Mouse (Mus musculus) liver, postnatal 0 days (tissue): ENCODE data around the gene Lrrc75a.

Experiments
- CTCF ChIP-seq: sonication (generic); IDR thresholded peaks from 2 replicates; pipeline ENCODE4 v1.5.1; 2016; ENCODE audit warnings: antibody characterized with exemption, low read depth
- EP300 ChIP-seq: IDR thresholded peaks from 2 replicates; pipeline ENCODE4 v1.6.1; 2016; ENCODE audit warnings: antibody characterized with exemption, low read depth, mild to moderate bottlenecking

GRCm38 (mm10) chr11:62575297-62575658 is 73.0 kb downstream of the Lrrc75a start:
- peak; percentile 98 for TF ChIP-seq CTCF
- no peak for TF ChIP-seq EP300
